Mouse (Mus musculus): ENCODE data around the gene Ldlr. TPM values are rescaled to one million over a fixed set of nuclear protein-coding genes. Genes with fewer than 3 reads are reported as not detected.

The Ldlr gene
- polyA plus RNA-seq, 1 experiment, result 26.9 TPM

GRCm38 (mm10) chr9:21703494-21703893 lies 19.8 kb upstream of the Ldlr start:
- DNase-seq, result no peak
- H3K27me3 ChIP-seq (replicated peaks; ENCODE audit: control insufficient read depth, insufficient read depth, low read length), result no peaks in the 10 kb centered on the region
- no peak overlapping the region for H3K27ac ChIP-seq (ENCODE audit: insufficient read depth, low read depth, low read length)
- WGBS, result 93% methylated on average over 7 of the region's 7 CpGs
- H3K4me1 ChIP-seq (ENCODE audit: control insufficient read depth, insufficient read depth, low read length), result no peaks in the 10 kb centered on the region; the same call in 1 of the 2 replicates
- H3K4me3 ChIP-seq (ENCODE audit: insufficient read depth, low read depth, low read length), result no peak overlapping the region
- TF ChIP-seq CTCF (conservative IDR thresholded peaks at IDR 0.05; ENCODE audit: insufficient read depth, insufficient read length, low read depth, low read length), result no peak
- no peak for TF ChIP-seq POLR2A (IDR thresholded peaks at IDR 0.05; ENCODE audit: low read depth, low read length)
- no peaks in the 10 kb centered on the region for H3K36me3 ChIP-seq (ENCODE audit: control insufficient read depth, insufficient read depth, low read length)

GRCm38 (mm10) chr9:21706085-21706484 lies 17.2 kb upstream of the Ldlr start:
- no peaks in the 10 kb centered on the region for H3K36me3 ChIP-seq (ENCODE audit: control insufficient read depth, insufficient read depth, low read length)
- TF ChIP-seq POLR2A (IDR thresholded peaks at IDR 0.05; ENCODE audit: low read depth, low read length) (no peak), CTCF (conservative IDR thresholded peaks at IDR 0.05; ENCODE audit: insufficient read depth, insufficient read length, low read depth, low read length) (no peak)
- 66% methylated on average over 4 of the region's 4 CpGs for WGBS
- no peak for DNase-seq
- H3K27ac ChIP-seq (ENCODE audit: insufficient read depth, low read depth, low read length), result no peak overlapping the region
- no peak overlapping the region for H3K4me3 ChIP-seq (ENCODE audit: insufficient read depth, low read depth, low read length)
- H3K4me1 ChIP-seq (ENCODE audit: control insufficient read depth, insufficient read depth, low read length), result no peaks in the 10 kb centered on the region; the same call in 1 of the 2 replicates
- H3K27me3 ChIP-seq (replicated peaks; ENCODE audit: control insufficient read depth, insufficient read depth, low read length), result no peaks in the 10 kb centered on the region

GRCm38 (mm10) chr9:21706586-21707265 lies 16.6 kb upstream of the Ldlr start:
- H3K27ac ChIP-seq (ENCODE audit: insufficient read depth, low read depth, low read length), result no peak overlapping the region
- H3K4me1 ChIP-seq (ENCODE audit: control insufficient read depth, insufficient read depth, low read length), result no peaks in the 10 kb centered on the region; the same call in 1 of the 2 replicates
- H3K4me3 ChIP-seq (ENCODE audit: insufficient read depth, low read depth, low read length), result no peak overlapping the region
- peak; percentile 64 for DNase-seq
- WGBS, result 79% methylated on average over 8 of the region's 8 CpGs
- H3K36me3 ChIP-seq (ENCODE audit: control insufficient read depth, insufficient read depth, low read length), result no peaks in the 10 kb centered on the region
- TF ChIP-seq POLR2A (IDR thresholded peaks at IDR 0.05; ENCODE audit: low read depth, low read length), result no peak
- no peak; the same call in 1 of the 2 replicates for TF ChIP-seq CTCF (conservative IDR thresholded peaks at IDR 0.05; ENCODE audit: insufficient read depth, insufficient read length, low read depth, low read length)
- no peaks in the 10 kb centered on the region for H3K27me3 ChIP-seq (replicated peaks; ENCODE audit: control insufficient read depth, insufficient read depth, low read length)

- no peaks in the 10 kb centered on the region for H3K27me3 ChIP-seq (replicated peaks; ENCODE audit: control insufficient read depth, insufficient read depth, low read length)
- no peaks in the 10 kb centered on the region for H3K36me3 ChIP-seq (ENCODE audit: control insufficient read depth, insufficient read depth, low read length)
- TF ChIP-seq CTCF (conservative IDR thresholded peaks at IDR 0.05; ENCODE audit: insufficient read depth, insufficient read length, low read depth, low read length), result no peak
- TF ChIP-seq POLR2A (IDR thresholded peaks at IDR 0.05; ENCODE audit: low read depth, low read length), result no peak
- WGBS, result 96% methylated on average over 3 of the region's 3 CpGs
- no peaks in the 10 kb centered on the region; the same call in 1 of the 2 replicates for H3K4me1 ChIP-seq (ENCODE audit: control insufficient read depth, insufficient read depth, low read length)
- H3K4me3 ChIP-seq (ENCODE audit: insufficient read depth, low read depth, low read length), result no peak overlapping the region
- H3K27ac ChIP-seq (ENCODE audit: insufficient read depth, low read depth, low read length), result no peak overlapping the region
- DNase-seq, result no peak
These were observed 13.9 kb upstream of the Ldlr start for GRCm38 (mm10) chr9:21709340-21709739.

DNA sequence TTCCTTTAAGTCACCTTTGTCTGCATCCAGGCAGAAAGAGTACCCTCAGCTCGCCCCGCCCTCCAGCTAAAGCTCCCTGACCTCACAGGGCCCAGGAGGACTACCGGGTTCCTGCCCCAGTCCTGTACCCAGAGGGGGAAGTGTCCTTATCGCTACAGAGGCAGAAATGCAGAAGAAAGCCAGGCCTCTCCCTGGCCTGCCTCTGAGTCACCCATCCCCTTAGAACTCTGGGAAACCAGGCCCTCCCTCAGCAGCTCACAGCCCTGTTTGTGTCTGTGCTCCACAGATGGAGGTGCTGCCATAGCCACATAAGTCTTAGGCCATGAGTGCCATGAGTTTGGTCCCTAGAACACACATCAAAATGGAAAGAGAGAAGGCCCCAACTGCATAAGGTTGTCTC lies 8.0 kb upstream of the Ldlr start:
- WGBS, result 61% methylated on average over 4 of the region's 4 CpGs
- no peaks in the 10 kb centered on the region for H3K36me3 ChIP-seq (ENCODE audit: control insufficient read depth, insufficient read depth, low read length)
- no peak overlapping the region for H3K4me3 ChIP-seq (ENCODE audit: insufficient read depth, low read depth, low read length)
- no peak for DNase-seq
- no peak for TF ChIP-seq CTCF (conservative IDR thresholded peaks at IDR 0.05; ENCODE audit: insufficient read depth, insufficient read length, low read depth, low read length)
- TF ChIP-seq POLR2A (IDR thresholded peaks at IDR 0.05; ENCODE audit: low read depth, low read length), result no peak
- H3K4me1 ChIP-seq (ENCODE audit: control insufficient read depth, insufficient read depth, low read length), result no peaks in the 10 kb centered on the region
- no peak overlapping the region for H3K27ac ChIP-seq (ENCODE audit: insufficient read depth, low read depth, low read length)
- no peaks in the 10 kb centered on the region for H3K27me3 ChIP-seq (replicated peaks; ENCODE audit: control insufficient read depth, insufficient read depth, low read length)

DNA sequence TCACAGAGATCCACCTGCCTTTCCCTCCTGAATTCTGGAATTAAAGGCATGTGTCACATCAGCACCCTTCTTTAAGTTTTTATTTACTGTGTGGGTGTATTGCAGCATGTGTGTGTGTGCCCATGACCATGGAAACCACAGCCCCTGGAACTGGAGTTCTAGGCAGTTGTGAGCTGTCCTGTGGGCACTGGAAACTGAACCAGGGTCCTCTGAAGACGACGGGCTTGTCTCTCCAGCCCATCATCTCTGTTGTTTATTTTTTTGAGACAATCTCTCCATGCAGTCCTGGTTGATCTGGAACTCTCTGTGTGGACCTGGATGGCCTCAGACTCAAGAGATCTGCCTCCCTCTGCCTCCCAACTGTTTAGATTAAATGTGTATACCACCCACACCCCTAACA lies 6.3 kb upstream of the Ldlr start:
- WGBS, result 86% methylated on average over 2 of the region's 2 CpGs

DNA sequence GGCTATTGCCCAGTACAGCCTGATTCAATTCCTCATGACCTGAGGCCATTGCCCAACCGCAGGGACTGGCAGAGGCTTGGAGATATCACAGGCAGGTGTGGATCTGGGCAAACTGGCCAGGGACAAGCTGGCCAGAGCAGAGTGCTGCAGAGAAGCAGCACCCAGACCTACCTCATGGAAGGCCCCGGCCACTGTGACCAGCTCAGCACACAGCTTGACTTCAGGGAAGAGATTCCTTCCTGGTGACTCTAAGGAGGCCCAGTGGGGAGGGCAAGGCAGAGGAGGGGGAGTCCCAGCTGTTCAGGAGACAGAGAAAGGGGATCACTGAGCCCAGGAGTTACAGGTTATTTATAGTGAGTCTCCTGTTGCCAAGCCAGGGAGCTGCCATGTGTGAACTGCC lies 2.2 kb upstream of the Ldlr start:
- no peak for DNase-seq
- Histone ChIP-seq H3K4me3 (ENCODE audit: insufficient read depth, low read depth, low read length) (no peak overlapping the region), H3K4me1 (ENCODE audit: control insufficient read depth, insufficient read depth, low read length) (0 out of 2 replicates have a peak, but pooled peaks cover 3% of the 10 kb centered on the region), H3K36me3 (ENCODE audit: control insufficient read depth, insufficient read depth, low read length) (no peaks in the 10 kb centered on the region), H3K27ac (ENCODE audit: insufficient read depth, low read depth, low read length) (no peak overlapping the region), H3K27me3 (replicated peaks; ENCODE audit: control insufficient read depth, insufficient read depth, low read length) (no peaks in the 10 kb centered on the region)
- TF ChIP-seq POLR2A (IDR thresholded peaks at IDR 0.05; ENCODE audit: low read depth, low read length), result no peak
- TF ChIP-seq CTCF (conservative IDR thresholded peaks at IDR 0.05; ENCODE audit: insufficient read depth, insufficient read length, low read depth, low read length), result no peak
- WGBS, result 75% methylated on average over 2 of the region's 2 CpGs

More for the DNA sequence above, 6.3 kb upstream of the Ldlr start:
- Histone ChIP-seq H3K4me3 (ENCODE audit: insufficient read depth, low read depth, low read length) (no peak overlapping the region), H3K36me3 (ENCODE audit: control insufficient read depth, insufficient read depth, low read length) (no peaks in the 10 kb centered on the region), H3K4me1 (ENCODE audit: control insufficient read depth, insufficient read depth, low read length) (no peaks in the 10 kb centered on the region), H3K27me3 (replicated peaks; ENCODE audit: control insufficient read depth, insufficient read depth, low read length) (no peaks in the 10 kb centered on the region), H3K27ac (ENCODE audit: insufficient read depth, low read depth, low read length) (no peak overlapping the region)
- no peak for TF ChIP-seq POLR2A (IDR thresholded peaks at IDR 0.05; ENCODE audit: low read depth, low read length)
- no peak for TF ChIP-seq CTCF (conservative IDR thresholded peaks at IDR 0.05; ENCODE audit: insufficient read depth, insufficient read length, low read depth, low read length)
- no peak for DNase-seq

Measured in kidney, adult 2 months (tissue).